Mouse (Mus musculus) kidney, adult 2 months (tissue): Measurements from ENCODE around the gene Amn1.

Source experiments
- CTCF ChIP-seq: fragments of 200-500 bp; conservative IDR thresholded peaks from 2 replicates; pipeline ENCODE4 v1.5.1; 2011; ENCODE audit warnings: low read depth, mild to moderate bottlenecking, control low read depth, low read length, moderate library complexity, mixed read lengths; ENCODE audit not compliant: insufficient read depth, insufficient read length
- POLR2A ChIP-seq: fragments of 200-500 bp; IDR thresholded peaks from one replicate; pipeline ENCODE4 v1.6.1; 2011; ENCODE audit warnings: low read depth, low read length, control low read depth

DNA sequence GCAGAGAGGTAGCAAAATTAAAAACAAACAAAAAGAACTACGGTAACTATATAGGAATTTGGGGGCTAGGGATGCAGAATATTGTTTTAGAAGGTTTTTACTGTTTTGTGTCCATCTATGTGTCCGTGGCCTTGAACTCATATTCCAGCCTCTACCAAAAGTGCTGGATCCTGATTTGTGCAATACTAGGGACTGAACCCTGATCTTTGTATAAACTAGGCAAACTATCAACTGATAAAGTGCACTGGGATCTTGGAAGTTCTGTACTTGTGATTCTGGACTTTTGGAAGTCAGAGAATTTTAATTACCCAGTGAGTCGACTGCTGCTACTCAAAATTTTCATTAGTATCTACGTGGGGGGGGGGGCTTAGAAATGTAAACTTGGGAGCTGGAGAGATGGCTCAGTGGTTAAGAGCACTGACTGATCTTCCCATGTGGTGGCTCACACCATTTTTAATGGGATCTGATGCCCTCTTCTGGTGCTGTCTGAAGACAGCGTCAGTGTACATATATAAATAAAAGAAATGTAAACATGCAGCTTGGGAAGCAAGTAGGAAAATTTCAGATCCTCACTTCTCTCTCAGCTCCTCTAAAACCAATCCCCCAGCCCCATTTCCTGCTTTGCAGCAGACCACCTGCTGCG lies 34.9 kb downstream of the Amn1 start:
- TF ChIP-seq CTCF (no peak), POLR2A (no peak)
